Mouse (Mus musculus) ovary, postnatal 14 days (tissue): ENCODE data around the gene Ddx54.
A peak's percentile ranks its signal among the peaks of the same experiment; 100 is the strongest.

Source experiments
- DNase-seq: peaks from one replicate; pipeline ENCODE4 v3.0.0; 2022; ENCODE audit warnings: low spot score

Gene Ddx54

GRCm38 (mm10) chr5:120611416-120611815, 1.1 kb upstream of the Ddx54 start:
- no peak for DNase-seq

GRCm38 (mm10) chr5:120612822-120613604, 474 bp downstream of the Ddx54 start:
- DNase-seq = peak; percentile 98

DNA sequence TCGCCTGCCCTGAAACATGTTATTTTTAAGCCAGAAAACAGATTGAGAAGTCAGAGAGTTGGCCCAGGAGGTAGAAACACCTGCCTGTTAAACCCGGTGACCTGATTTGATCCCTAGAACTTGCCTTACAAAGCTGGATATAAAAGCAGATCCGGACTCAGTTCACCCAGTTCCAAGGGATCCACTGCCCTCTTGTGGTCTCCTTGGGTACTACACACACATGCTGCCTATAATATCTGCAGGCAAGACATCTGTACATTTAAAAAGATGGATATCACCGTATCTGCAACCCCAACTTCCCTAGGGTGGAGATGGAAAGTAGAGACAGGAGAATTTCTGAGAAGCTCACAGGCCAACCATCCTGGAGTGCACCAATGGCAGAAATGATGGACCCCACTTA, 3.4 kb downstream of the Ddx54 start:
- DNase-seq = no peak

GRCm38 (mm10) chr5:120618778-120619177, 6.2 kb downstream of the Ddx54 start:
- DNase-seq = no peak

DNA sequence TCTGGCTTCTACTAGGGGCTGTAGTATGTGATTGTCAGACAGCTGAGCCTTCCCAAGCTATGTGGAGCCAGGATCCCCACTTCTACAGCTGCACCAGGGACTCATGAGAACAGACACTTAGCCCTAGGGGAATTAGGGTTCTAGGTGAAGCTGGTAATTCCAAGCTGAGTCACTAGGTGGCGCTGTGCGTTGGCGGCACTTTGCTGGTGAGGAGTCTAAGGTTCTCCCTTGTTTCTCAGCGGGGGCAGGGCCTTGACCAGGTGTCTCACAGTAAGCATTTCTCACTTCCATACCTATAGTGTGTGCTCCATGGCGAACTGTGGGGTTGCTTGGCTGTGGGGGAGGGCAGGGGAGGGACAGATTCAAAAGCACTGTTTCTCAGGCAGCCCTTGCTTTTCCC, 6.7 kb downstream of the Ddx54 start:
- DNase-seq = no peak

- DNase-seq = peak; percentile 79
Observed at GRCm38 (mm10) chr5:120620375-120621077, 8.0 kb downstream of the Ddx54 start.

- no peak for DNase-seq
Observed at GRCm38 (mm10) chr5:120621078-120621765, 8.7 kb downstream of the Ddx54 start.

DNA sequence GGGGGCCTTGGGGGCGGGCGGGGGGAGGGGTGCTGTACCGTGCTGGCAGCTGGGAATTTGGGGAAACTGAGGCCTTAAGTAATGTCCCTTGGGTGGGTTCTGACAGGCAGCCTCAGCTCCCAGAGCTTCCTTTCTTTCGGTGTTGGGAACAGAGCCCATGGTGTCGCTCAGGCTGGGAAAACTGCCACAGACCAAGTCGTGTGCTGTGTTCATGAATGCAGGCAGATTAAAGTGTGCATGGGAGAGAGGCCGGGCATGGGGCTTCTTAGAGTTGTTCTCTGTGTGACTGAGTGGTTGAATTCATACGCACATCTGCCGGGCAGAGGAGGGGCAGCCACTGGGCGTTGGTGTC, 9.3 kb downstream of the Ddx54 start:
- no peak for DNase-seq

GRCm38 (mm10) chr5:120622198-120622851, 9.8 kb downstream of the Ddx54 start:
- DNase-seq = no peak

GRCm38 (mm10) chr5:120624427-120624826, 11.9 kb downstream of the Ddx54 start:
- no peak for DNase-seq

- DNase-seq = no peak
Observed at GRCm38 (mm10) chr5:120626399-120626798, 13.9 kb downstream of the Ddx54 start.

DNA sequence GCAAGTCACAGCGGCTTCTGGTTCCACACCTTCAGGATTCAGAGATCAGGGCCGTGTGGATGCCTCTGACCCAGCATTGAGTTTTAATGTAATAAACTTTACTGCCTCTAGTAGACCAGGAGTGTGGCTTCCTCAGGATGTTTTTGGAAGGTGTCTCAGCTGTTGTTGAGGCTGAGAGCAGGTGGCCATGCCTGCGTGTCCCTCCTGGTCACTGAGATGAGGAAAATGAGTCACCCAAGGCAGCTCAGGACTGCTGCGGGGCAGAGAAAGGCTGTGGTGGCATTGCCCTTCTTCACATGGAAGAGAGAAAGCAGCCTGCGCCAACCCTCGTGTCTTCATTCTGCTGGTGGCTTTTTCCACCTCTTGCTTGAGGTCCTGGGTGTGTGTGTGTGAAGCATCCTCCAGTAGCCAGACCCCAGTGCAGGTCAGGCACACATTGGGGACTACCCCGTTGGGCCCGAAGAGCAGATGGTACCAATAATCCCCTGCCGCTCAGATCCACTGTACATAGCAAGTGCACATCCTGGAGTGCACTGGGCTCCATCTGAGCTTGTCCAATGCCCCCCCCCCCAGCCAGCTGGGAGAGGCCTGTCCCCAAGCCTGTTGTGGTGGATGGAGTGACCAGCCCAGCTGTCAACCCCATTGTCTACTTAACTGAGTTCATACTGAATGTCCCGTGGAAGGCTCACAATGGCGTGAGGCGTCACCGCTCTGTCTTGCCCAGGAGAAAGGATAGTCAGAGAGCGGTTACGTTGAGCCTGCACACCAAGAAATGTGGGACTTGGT, 15.2 kb downstream of the Ddx54 start:
- DNase-seq = no peak

GRCm38 (mm10) chr5:120628624-120629023, 16.1 kb downstream of the Ddx54 start:
- DNase-seq = no peak

- no peak for DNase-seq
Observed at GRCm38 (mm10) chr5:120631128-120631527, 18.6 kb downstream of the Ddx54 start.

GRCm38 (mm10) chr5:120631892-120632291, 19.4 kb downstream of the Ddx54 start:
- no peak for DNase-seq

DNA sequence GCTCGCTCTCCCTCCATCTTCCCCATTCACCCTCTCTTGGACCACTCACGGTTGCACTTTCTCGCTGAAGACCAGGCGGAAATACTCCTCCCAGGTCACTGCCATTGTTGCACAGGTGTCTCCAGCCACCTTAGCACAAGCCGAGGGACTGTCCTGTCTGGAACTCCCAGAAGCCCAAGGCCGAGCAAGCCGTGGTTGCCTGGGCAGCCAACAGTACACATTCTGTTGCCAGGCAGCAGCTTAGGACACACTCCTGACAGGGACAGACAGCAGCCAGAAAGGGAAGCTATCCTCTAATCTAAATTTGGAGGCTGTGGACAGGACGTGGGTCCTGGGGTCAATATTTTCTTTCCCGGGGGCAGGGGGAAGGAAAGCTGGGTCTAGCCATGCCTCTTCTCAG, 21.6 kb downstream of the Ddx54 start, which contains the start of gene Cfap73:
TSS of gene Cfap73 (minus strand) at position 105 of the 400 bp plus-strand sequence.
- DNase-seq = no peak

DNA sequence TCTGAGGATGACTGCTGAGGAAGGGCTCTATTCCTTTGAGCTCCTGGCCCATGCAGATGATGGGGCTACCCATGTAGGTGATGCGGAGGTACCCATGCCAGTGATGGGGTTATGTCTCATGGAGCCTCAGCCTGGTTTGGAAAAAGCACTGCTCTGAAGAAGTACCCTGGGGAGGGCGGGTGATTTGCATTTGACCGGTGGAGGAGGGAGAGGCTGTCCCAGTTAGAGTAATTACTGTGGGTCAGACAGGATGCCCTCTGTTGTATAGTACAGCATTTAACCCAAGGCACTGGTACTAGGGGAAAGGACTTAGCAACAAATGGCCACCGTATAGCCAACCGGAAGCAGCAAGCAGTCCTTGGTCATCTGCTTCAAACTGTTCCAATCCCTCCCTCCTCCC, 22.3 kb downstream of the Ddx54 start:
- DNase-seq = no peak

DNA sequence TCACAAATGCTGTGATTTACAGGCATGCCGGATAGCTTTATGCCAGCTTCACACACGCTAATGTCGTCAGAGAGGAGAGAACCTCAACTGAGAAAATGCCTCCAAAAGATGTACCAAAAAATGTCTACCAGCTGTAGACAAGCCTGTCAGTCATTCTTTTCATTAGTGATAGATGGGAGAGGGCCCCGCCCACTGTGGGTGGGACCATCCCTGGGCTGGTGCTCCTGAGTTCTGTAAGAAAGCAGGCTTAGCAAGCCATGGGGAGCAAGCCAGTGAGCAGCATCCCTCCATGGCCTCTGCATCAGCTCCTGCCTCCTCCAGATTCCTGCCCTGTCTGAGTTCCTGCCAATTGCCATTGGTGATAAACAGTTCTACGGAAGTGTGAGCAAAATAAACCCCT, 23.1 kb downstream of the Ddx54 start:
- no peak for DNase-seq

- no peak for DNase-seq
Observed at GRCm38 (mm10) chr5:120640094-120640493, 27.6 kb downstream of the Ddx54 start.

- no peak for DNase-seq
Observed at GRCm38 (mm10) chr5:120643365-120644085, 31.0 kb downstream of the Ddx54 start.

DNA sequence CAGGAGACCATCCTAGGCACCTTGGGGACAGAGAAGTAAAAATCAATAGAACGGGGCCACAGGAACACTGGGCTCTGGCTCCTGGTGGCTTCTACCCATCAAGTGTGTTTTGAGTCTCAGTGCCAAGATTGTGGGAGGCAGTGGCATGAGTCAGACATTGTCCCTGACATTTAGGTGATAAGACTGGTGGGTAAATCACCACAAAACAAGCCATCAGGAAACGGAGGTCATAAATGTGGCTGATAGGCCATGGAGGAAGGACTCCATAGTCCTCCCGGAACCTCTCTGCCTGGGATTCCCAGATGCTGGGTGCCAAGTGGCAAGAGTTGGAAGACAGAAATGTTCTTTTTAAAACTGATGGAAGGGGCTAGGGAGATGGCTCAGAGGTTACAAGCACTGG, 31.7 kb downstream of the Ddx54 start:
- DNase-seq = no peak
